Mouse (Mus musculus): ENCODE results near the gene Ctr9. TPM values are rescaled to one million over a fixed set of nuclear protein-coding genes. Genes with fewer than 3 reads are reported as not detected.

The Ctr9 gene
- polyA plus RNA-seq, 2 experiments, result 12.7 to 20.2 TPM

DNA sequence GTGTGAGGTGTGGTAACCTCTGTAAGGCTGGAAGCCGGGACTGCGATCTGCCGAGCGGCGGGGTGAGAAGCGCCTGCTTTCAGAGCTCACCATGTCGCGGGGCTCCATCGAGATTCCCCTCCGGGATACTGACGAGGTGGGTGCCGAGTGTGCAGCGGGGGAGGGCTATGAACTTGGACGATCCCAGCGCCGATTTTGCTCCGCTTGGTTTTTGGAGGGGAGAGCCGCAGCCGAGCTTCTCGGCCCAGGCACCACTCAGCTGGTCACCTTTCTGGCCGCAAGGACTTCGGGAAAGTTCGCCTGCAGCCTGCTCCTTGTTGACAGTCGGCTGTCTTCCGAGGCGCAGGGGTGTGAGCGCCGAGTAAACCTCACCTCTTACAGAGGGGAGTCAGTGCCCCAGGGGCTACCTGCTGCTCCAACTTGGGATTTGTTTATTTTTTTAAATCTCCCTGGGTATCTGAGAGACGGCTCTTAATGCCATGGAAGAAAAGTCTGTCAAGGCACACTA, 349 bp downstream of the Ctr9 start:
- Histone ChIP-seq H3K4me3 (ENCODE audit: insufficient read depth in 1 of 2, low read depth in 2 of 2, low read length in 2 of 2) (peak overlapping the region; percentile 76 to 78), H3K36me3 (replicated peaks; ENCODE audit: control insufficient read depth, insufficient read depth, low read depth) (peaks cover 10% of the 10 kb centered on the region), H3K27me3 (ENCODE audit: control insufficient read depth, insufficient read depth, low read length) (no peaks in the 10 kb centered on the region), H3K9ac (replicated peaks) (peak overlapping the region; percentile 75), H3K27ac (peak overlapping the region; percentile 87), H3K9me3 (ENCODE audit: control insufficient read depth, low read length) (no peaks in the 10 kb centered on the region), H3K4me2 (ENCODE audit: low read depth) (peak overlapping the region; percentile 77), H3K4me1 (replicated peaks; ENCODE audit: control insufficient read depth in 2 of 2, insufficient read depth in 2 of 2, low read length in 1 of 2) (peaks cover 15 to 29% of the 10 kb centered on the region in 2 experiments)
- TF ChIP-seq CTCF (IDR thresholded peaks at IDR 0.05; ENCODE audit: low read depth), result no peak
- TF ChIP-seq EP300 (IDR thresholded peaks at IDR 0.05; ENCODE audit: low read depth), result no peak
- WGBS (ENCODE audit: insufficient replicate concordance), result 1% methylated on average over 29 of the region's 29 CpGs
- DNase-seq (ENCODE audit: low read depth in 3 of 3, low spot score in 3 of 3) (no peak), ATAC-seq (ENCODE audit: insufficient read depth) (peak; percentile 46)

DNA sequence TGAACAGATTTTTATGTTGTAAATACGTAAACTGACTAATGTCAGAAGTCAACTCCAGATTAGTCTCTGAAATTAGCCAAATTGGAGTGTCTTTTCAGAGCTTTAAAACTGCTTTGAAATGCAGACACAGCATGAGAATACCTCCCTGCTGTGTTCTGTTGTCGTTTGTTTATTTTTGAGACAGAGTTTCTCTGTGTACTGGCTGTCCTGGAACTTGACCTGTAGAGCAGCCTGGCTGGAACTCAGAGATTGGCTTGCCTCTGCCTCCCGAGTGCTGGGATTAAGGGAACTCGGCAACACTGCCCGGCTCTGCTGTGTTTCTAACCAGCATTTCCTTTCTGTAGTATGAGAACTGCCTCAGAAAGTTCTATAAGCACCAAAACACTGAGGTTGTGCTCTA, 20.2 kb downstream of the Ctr9 start:
- no peak overlapping the region for H3K4me2 ChIP-seq (ENCODE audit: low read depth)
- 84% methylated on average over 5 of the region's 5 CpGs for WGBS (ENCODE audit: insufficient replicate concordance)
- peaks cover 45% of the 10 kb centered on the region for H3K36me3 ChIP-seq (replicated peaks; ENCODE audit: control insufficient read depth, insufficient read depth, low read depth)
- H3K9ac ChIP-seq (replicated peaks), result no peak overlapping the region
- no peaks in the 10 kb centered on the region for H3K9me3 ChIP-seq (ENCODE audit: control insufficient read depth, low read length)
- no peak for DNase-seq (ENCODE audit: low read depth in 3 of 3, low spot score in 3 of 3)
- TF ChIP-seq EP300 (IDR thresholded peaks at IDR 0.05; ENCODE audit: low read depth) (no peak), CTCF (IDR thresholded peaks at IDR 0.05; ENCODE audit: low read depth) (no peak)
- no peak overlapping the region for H3K27ac ChIP-seq
- no peaks in the 10 kb centered on the region for H3K4me1 ChIP-seq (replicated peaks; ENCODE audit: control insufficient read depth in 2 of 2, insufficient read depth in 2 of 2, low read length in 1 of 2)
- H3K27me3 ChIP-seq (ENCODE audit: control insufficient read depth, insufficient read depth, low read length), result no peaks in the 10 kb centered on the region
- H3K4me3 ChIP-seq (ENCODE audit: insufficient read depth in 1 of 2, low read depth in 2 of 2, low read length in 2 of 2), result no peak overlapping the region
- no peak for ATAC-seq (ENCODE audit: insufficient read depth)

DNA sequence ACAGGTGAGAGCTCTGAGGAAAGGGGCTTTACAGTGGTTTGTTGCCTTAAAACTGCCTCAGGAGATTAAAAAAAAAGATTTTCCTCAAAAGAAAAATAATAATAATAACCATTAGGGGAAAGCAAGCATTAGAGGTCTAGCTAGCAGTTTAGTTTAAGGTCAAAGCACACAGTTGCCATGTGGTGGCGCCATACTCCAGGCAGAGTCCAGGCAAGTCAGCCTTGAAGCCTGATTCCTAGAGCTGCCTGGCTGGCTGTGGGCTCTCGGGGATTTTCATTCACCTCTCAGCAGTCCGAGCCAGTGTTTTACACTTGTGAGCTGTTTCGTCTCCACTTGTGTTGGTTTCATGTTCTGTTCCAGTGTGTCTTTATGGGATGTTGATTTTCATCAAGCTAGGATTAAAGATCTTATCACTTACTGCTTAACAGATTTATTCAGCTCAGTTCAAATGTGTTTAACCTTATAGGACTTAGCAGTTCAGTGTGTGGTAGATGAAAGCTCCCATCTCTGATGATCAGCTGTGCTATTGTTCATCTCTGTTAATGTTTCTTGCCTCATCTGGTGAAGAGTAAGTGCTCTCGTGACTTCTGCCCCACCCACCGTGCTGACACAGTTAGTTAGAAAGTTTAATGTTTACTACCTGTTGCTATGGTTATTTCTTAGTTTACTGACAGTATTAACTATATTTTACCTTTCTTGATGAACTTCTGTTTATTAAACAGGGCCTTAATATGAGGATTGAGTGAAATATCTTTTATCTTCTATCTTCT, 21.1 kb downstream of the Ctr9 start:
- no peaks in the 10 kb centered on the region for H3K4me1 ChIP-seq (replicated peaks; ENCODE audit: control insufficient read depth in 2 of 2, insufficient read depth in 2 of 2, low read length in 1 of 2)
- ATAC-seq (ENCODE audit: insufficient read depth), result no peak
- H3K4me2 ChIP-seq (ENCODE audit: low read depth), result no peak overlapping the region
- TF ChIP-seq EP300 (IDR thresholded peaks at IDR 0.05; ENCODE audit: low read depth), result no peak
- TF ChIP-seq CTCF (IDR thresholded peaks at IDR 0.05; ENCODE audit: low read depth), result peak; percentile 88
- no peaks in the 10 kb centered on the region for H3K27me3 ChIP-seq (ENCODE audit: control insufficient read depth, insufficient read depth, low read length)
- WGBS (ENCODE audit: insufficient replicate concordance), result 66% methylated on average over 6 of the region's 6 CpGs
- H3K9me3 ChIP-seq (ENCODE audit: control insufficient read depth, low read length), result no peaks in the 10 kb centered on the region
- no peak overlapping the region for H3K27ac ChIP-seq
- H3K4me3 ChIP-seq (ENCODE audit: insufficient read depth in 1 of 2, low read depth in 2 of 2, low read length in 2 of 2), result no peak overlapping the region
- peak; percentile 35 to 52 (median 42) for DNase-seq (ENCODE audit: low read depth in 3 of 3, low spot score in 3 of 3)
- H3K9ac ChIP-seq (replicated peaks), result no peak overlapping the region
- peaks cover 41% of the 10 kb centered on the region for H3K36me3 ChIP-seq (replicated peaks; ENCODE audit: control insufficient read depth, insufficient read depth, low read depth)

DNA sequence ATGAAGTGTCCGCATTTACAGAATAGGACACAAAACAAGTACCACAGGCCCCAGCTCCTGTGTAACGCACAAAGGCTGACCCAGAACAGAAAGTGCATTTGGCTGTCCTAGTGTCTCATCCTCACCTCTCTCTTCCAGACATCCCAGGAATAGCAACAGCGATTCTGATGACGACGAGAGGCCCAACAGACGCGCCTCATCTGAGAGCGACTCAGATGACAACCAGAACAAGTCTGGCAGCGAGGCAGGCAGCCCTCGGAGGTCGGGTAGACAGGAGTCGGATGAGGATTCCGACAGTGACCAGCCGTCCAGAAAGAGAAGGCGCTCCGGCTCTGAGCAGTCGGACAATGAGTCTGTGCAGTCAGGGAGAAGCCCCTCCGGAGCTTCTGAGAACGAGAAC, 26.5 kb downstream of the Ctr9 start:
- WGBS (ENCODE audit: insufficient replicate concordance), result 88% methylated on average over 19 of the region's 19 CpGs
- no peak overlapping the region for H3K4me2 ChIP-seq (ENCODE audit: low read depth)
- ATAC-seq (ENCODE audit: insufficient read depth) (no peak), DNase-seq (ENCODE audit: low read depth in 3 of 3, low spot score in 3 of 3) (no peak)
- no peak overlapping the region for H3K4me3 ChIP-seq (ENCODE audit: insufficient read depth in 1 of 2, low read depth in 2 of 2, low read length in 2 of 2)
- no peaks in the 10 kb centered on the region for H3K9me3 ChIP-seq (ENCODE audit: control insufficient read depth, low read length)
- peaks cover 27% of the 10 kb centered on the region for H3K36me3 ChIP-seq (replicated peaks; ENCODE audit: control insufficient read depth, insufficient read depth, low read depth)
- no peaks in the 10 kb centered on the region for H3K4me1 ChIP-seq (replicated peaks; ENCODE audit: control insufficient read depth in 2 of 2, insufficient read depth in 2 of 2, low read length in 1 of 2)
- no peak overlapping the region for H3K27ac ChIP-seq
- TF ChIP-seq EP300 (IDR thresholded peaks at IDR 0.05; ENCODE audit: low read depth) (no peak), CTCF (IDR thresholded peaks at IDR 0.05; ENCODE audit: low read depth) (no peak)
- H3K27me3 ChIP-seq (ENCODE audit: control insufficient read depth, insufficient read depth, low read length), result no peaks in the 10 kb centered on the region
- no peak overlapping the region for H3K9ac ChIP-seq (replicated peaks)

DNA sequence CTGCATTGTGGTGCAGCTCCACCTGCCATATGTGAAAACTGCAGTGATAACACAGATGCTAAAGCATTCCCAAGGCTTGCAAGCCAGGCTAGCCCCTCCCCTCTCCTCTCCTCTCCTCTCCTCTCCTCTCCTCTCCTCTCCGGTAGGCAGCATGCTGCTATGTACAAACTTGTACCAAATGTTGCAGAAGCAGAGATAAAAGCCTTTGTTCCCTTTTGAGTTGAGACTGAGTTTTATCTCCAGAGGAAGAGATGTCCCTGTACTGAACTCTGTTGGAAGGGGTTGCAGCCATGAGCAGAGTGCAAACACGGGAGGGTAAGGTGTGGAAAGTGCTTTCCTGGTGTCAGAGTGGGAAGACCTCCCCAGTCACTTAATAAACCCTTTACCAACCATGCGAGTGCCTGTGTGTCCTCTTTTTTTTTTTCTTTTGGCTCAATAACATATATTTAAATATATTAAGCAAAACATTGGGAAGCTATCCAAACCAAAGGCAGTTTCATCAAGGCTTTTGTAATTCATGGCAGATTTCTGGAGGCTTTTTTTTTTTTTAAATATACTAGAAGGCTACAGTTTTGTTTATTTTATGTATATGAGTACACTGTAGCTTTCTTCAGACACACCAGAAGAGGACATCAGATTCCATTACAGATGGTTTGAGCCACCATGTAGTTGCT, 27.4 kb downstream of the Ctr9 start:
- DNase-seq (ENCODE audit: low read depth in 3 of 3, low spot score in 3 of 3), result no peak
- no peaks in the 10 kb centered on the region for H3K4me1 ChIP-seq (replicated peaks; ENCODE audit: control insufficient read depth in 2 of 2, insufficient read depth in 2 of 2, low read length in 1 of 2)
- no peaks in the 10 kb centered on the region for H3K9me3 ChIP-seq (ENCODE audit: control insufficient read depth, low read length)
- 54% methylated on average over 3 of the region's 3 CpGs for WGBS (ENCODE audit: insufficient replicate concordance)
- no peak for ATAC-seq (ENCODE audit: insufficient read depth)
- H3K27me3 ChIP-seq (ENCODE audit: control insufficient read depth, insufficient read depth, low read length), result no peaks in the 10 kb centered on the region
- H3K9ac ChIP-seq (replicated peaks), result no peak overlapping the region
- no peak overlapping the region for H3K4me3 ChIP-seq (ENCODE audit: insufficient read depth in 1 of 2, low read depth in 2 of 2, low read length in 2 of 2)
- H3K27ac ChIP-seq, result no peak overlapping the region
- TF ChIP-seq EP300 (IDR thresholded peaks at IDR 0.05; ENCODE audit: low read depth) (no peak), CTCF (IDR thresholded peaks at IDR 0.05; ENCODE audit: low read depth) (no peak)
- H3K4me2 ChIP-seq (ENCODE audit: low read depth), result no peak overlapping the region
- H3K36me3 ChIP-seq (replicated peaks; ENCODE audit: control insufficient read depth, insufficient read depth, low read depth), result peaks cover 27% of the 10 kb centered on the region

Measured in liver, embryonic 14.5 days (tissue).